Mouse (Mus musculus) brain, embryonic 14.5 days (tissue): ENCODE results near the gene Traip.

ENCODE experiments used
- CTCF ChIP-seq: fragments of 200-500 bp; IDR thresholded peaks from 2 replicates; pipeline ENCODE4 v1.5.1; 2012; ENCODE audit warnings: inconsistent platforms, mild to moderate bottlenecking, moderate library complexity, borderline replicate concordance; ENCODE audit not compliant: insufficient read depth, insufficient read length; ENCODE audit errors: extremely low read depth
- POLR2A ChIP-seq: fragments of 200-500 bp; IDR thresholded peaks from 2 replicates; pipeline ENCODE4 v1.6.1; 2012; ENCODE audit warnings: mild to moderate bottlenecking, inconsistent platforms, borderline replicate concordance; ENCODE audit not compliant: poor library complexity, insufficient read depth, insufficient read length, severe bottlenecking; ENCODE audit errors: extremely low read depth

DNA sequence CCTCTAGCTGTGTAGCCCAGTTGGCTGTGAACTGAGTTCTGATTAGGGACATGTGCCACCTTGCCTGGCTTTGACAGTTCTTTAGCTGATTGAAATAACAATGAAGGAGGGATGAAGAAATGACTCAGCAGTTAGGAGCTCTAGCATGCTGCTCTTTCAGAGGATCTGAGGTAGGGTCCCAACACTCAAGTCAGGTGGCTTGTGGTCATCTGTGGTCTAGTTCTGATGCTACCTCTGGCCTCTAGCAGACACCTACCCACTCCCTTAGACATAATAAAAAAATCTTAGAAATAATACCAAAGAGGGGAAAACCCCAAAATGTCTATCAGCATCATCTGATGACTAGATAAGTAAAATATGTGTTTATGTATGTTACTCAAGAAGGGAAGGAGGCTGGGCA is 60.4 kb downstream of the Traip start:
- TF ChIP-seq POLR2A (no peak), CTCF (no peak)
